Mouse (Mus musculus) bone marrow, adult 2 months (tissue): ENCODE results near the gene Edc3. TPM values are rescaled to one million over a fixed set of nuclear protein-coding genes. Genes with fewer than 3 reads are reported as not detected.

Experiments
- H3K27ac ChIP-seq: fragments of 200-500 bp; 2 replicates; pipeline ENCODE4 v1.5.1; 2012; ENCODE audit warnings: low read depth, mild to moderate bottlenecking, control low read depth, inconsistent platforms, low read length; ENCODE audit not compliant: control insufficient read depth, poor library complexity, insufficient read depth
- H3K4me1 ChIP-seq: fragments of 200-500 bp; 2 replicates; pipeline ENCODE4 v1.6.1; 2011; ENCODE audit warnings: low read length; ENCODE audit not compliant: control insufficient read depth, insufficient read depth
- H3K4me3 ChIP-seq: fragments of 200-500 bp; replicated peaks from 2 replicates; pipeline ENCODE3; 2011; ENCODE audit warnings: mild to moderate bottlenecking, low read depth, low read length, control low read depth; ENCODE audit not compliant: control insufficient read depth
- CTCF ChIP-seq: fragments of 200-500 bp; IDR thresholded peaks from 2 replicates; pipeline ENCODE4 v1.5.1; 2011; ENCODE audit warnings: low read length, control low read depth; ENCODE audit not compliant: control insufficient read depth, insufficient read depth
- POLR2A ChIP-seq: fragments of 200-500 bp; IDR thresholded peaks from 2 replicates; pipeline ENCODE4 v1.6.1; 2011; ENCODE audit warnings: low read depth, mild to moderate bottlenecking, control low read depth, low read length, borderline replicate concordance; ENCODE audit not compliant: control insufficient read depth
- WGBS: fragments of 180-500 bp; shearing (Covaris S2); methylation state at CpG from one replicate; pipeline ENCODE4 v1.1.7; 2018; 5-methylcytosine and 5-hydroxymethylcytosine counted together
- polyA plus RNA-seq: library from polyadenylated mRNA; stranded (reverse); fragments of >200 nt; gene quantifications from 2 replicates; pipeline ENCODE4 v1.2.4, GENCODE M21; 2011; ENCODE audit warnings: low replicate concordance; ENCODE audit not compliant: missing spikeins, insufficient read depth, insufficient read length

Edc3 gene
- polyA plus RNA-seq, 1 experiment, result 9.1 TPM

DNA sequence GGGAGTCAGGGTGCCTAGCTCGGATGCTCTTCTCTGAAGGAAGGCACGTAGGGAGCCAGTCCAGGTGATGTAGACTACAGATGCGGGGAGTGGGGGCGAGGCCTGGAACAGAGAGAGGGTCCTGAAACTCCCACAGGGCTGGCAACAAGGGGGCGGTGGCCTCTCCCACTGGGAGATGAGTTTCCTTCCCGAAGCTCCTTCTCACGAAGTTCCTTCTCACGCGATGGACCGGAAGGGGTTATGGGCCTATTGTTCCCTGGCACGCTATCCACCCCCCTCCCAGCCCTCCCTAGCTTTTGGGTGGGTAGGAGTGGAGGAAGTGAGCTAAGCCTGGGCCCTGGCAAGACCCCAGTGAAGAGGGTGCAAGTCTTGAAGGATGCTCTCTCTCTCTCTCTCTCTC lies 40.5 kb upstream of the Edc3 start:
- no peak overlapping the region for H3K4me3 ChIP-seq
- WGBS, result 69% methylated on average over 11 of the region's 11 CpGs
- H3K27ac ChIP-seq, result no peak overlapping the region
- no peaks in the 10 kb centered on the region for H3K4me1 ChIP-seq
- TF ChIP-seq CTCF (no peak), POLR2A (no peak)

DNA sequence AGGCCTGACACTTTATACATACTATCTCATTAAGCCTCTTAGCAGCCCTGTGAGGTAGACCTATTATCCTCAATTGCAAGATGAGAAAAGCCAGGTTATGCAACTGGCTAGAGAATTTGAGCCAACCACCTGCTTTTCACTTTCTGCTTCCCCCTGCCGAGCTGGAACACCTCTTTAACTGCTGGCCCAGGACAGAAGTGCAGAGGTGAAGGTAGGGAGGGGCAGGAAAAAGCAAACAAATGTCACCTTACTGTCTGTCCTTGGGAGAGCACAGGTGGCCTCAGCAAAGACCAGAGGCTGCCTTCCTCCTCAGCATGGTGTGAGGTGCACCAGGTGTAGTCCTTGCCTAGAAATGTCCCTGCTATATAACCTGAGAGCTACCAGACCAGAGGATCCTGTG lies 40.1 kb upstream of the Edc3 start:
- TF ChIP-seq POLR2A (no peak), CTCF (no peak)
- 14% methylated on average over 1 of the region's 1 CpGs for WGBS
- Histone ChIP-seq H3K4me3 (no peak overlapping the region), H3K4me1 (no peaks in the 10 kb centered on the region), H3K27ac (no peak overlapping the region)

DNA sequence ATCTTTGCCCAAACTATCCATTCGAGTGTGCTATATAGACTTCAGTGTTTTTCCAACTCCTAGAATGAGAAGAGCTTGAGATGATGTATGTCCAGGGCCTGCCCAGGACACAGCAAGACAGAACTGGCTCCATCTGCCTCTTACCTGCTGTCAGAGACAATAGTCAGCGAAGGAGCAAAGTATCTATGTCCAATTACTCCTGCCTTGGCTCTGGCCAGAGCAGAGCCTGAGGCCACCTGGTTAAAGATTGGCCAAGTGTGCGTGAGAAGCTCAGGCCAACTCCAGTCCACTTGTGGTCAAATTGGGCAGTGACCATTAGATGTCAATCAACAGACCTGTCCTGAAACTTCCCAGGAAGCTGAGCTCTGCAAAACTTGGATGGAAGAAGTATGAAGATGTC lies 38.8 kb upstream of the Edc3 start:
- 80% methylated on average over 3 of the region's 3 CpGs for WGBS
- Histone ChIP-seq H3K4me1 (no peaks in the 10 kb centered on the region), H3K27ac (no peak overlapping the region), H3K4me3 (no peak overlapping the region)
- TF ChIP-seq POLR2A (no peak), CTCF (no peak)

DNA sequence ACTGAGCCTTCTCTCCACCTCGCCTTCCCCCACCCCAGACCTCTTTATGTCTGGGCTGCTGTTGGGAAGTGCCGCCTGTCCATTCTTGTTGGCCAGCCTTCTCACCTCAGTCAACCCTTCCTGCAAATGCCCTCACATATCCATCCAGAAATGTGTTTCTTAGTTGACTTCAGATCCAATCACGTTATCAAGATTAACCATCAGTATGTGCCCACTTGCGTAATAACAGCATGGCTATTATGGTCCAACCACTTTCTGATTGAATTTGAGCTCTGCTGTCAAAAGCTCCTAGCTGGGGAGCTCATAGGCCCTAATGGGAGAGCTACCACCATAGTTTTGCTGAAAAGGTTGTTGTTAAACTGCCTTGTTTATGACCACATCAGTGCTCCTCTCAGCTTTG lies 37.3 kb upstream of the Edc3 start:
- Histone ChIP-seq H3K27ac (no peak overlapping the region), H3K4me1 (no peaks in the 10 kb centered on the region), H3K4me3 (no peak overlapping the region)
- TF ChIP-seq CTCF, result no peak
- no peak for TF ChIP-seq POLR2A
- WGBS, result 68% methylated on average over 4 of the region's 4 CpGs

- Histone ChIP-seq H3K4me1 (no peaks in the 10 kb centered on the region), H3K27ac (no peak overlapping the region), H3K4me3 (no peak overlapping the region)
- 67% methylated on average over 5 of the region's 5 CpGs for WGBS
- TF ChIP-seq POLR2A (no peak), CTCF (no peak)
Measured at GRCm38 (mm10) chr9:57671500-57671899, 36.8 kb upstream of the Edc3 start.

- Histone ChIP-seq H3K4me3 (no peak overlapping the region), H3K27ac (no peak overlapping the region), H3K4me1 (no peaks in the 10 kb centered on the region)
- WGBS, result 83% methylated on average over 10 of the region's 10 CpGs
- no peak for TF ChIP-seq CTCF
- no peak for TF ChIP-seq POLR2A
Measured at GRCm38 (mm10) chr9:57681411-57681810, 26.9 kb upstream of the Edc3 start.

DNA sequence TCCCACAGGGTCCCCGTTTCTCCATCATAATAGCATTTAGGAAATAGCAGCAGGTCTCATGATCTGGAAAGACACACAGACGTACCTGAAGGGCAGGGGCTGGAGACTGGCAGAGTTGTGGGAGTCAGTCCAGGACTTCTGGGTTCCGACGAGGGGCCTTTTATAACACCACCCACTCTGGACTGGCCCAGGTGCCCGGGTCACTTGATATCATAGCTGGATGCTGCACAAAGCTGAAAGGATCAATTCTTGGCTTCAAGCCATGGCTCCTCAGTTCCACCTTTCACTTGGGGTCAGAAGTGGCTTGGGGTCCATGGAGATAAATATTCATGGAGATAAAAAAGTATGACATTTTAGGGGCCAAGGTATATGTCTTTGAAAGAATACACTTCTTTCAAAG lies 24.8 kb upstream of the Edc3 start, which contains the start of gene Cyp1a2:
Gene Cyp1a2, minus strand, starts transcription at position 184 of the 400 bp plus-strand sequence.
- H3K4me3 ChIP-seq, result no peak within 1 kb of the TSS
- no peaks in the 10 kb centered on the region for H3K4me1 ChIP-seq
- no peak within 1 kb of the TSS for H3K27ac ChIP-seq
- WGBS, result 74% methylated on average over 5 of the region's 5 CpGs
- TF ChIP-seq CTCF, result no peak
- TF ChIP-seq POLR2A, result no peak

- Histone ChIP-seq H3K4me3 (no peak overlapping the region), H3K27ac (no peak overlapping the region), H3K4me1 (no peaks in the 10 kb centered on the region)
- 80% methylated on average over 5 of the region's 5 CpGs for WGBS
- TF ChIP-seq POLR2A (no peak), CTCF (no peak)
Measured at GRCm38 (mm10) chr9:57686011-57686410, 22.3 kb upstream of the Edc3 start.

DNA sequence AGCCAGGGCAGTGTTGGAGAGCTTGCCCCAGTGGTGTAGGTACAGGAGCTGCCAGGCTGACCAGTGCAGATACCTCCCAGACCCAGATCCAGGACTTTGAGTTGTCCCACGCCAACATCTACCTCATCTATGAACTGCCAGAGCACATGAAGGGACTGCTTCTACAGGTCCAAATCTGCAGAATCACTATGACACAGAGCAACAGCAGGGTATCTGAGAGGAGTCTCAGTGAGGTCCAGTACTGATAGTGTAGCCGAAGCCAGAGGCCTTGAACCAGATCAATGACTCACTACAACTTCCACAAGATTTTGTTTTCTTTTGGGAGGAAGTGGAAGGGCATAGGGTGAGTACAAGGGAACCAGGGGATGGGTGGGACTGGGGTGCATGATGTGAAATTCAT lies 20.6 kb upstream of the Edc3 start, which contains the start of gene Cyp1a1:
Gene Cyp1a1, plus strand, starts transcription at position 178 of the 400 bp plus-strand sequence.
- no peaks in the 10 kb centered on the region for H3K4me1 ChIP-seq
- no peak within 1 kb of the TSS for H3K4me3 ChIP-seq
- TF ChIP-seq CTCF (no peak), POLR2A (no peak)
- 87% methylated on average over 2 of the region's 2 CpGs for WGBS
- no peak within 1 kb of the TSS for H3K27ac ChIP-seq
